Mouse (Mus musculus) liver, embryonic 11.5 days (tissue): ENCODE measurements around the gene Avpr1b. TPM values are rescaled to one million over a fixed set of nuclear protein-coding genes. Genes with fewer than 3 reads are reported as not detected.
"Not testable (repeated sequence)": the region's sequence is repeated elsewhere in the genome, so short reads cannot be mapped to it uniquely, and the experiment has no call there.

Source experiments
- ATAC-seq: fragments of 200-750 bp; cut with Nextera tagmentation; replicated peaks from 2 replicates; pipeline ENCODE4 v1.8.0; 2017; ENCODE audit warnings: moderate number of reproducible peaks, mild to moderate bottlenecking, moderate TSS enrichment, moderate library complexity; ENCODE audit not compliant: low FRiP score
- DNase-seq: peaks from one replicate; pipeline ENCODE4 v3.0.0-alpha.2; 2017; ENCODE audit warnings: low spot score
- H3K27ac ChIP-seq: fragments of 300-500 bp; sonication (generic); 2 replicates; pipeline ENCODE4 v1.5.1; 2014; ENCODE audit warnings: mild to moderate bottlenecking, low read depth, low read length, control low read depth
- H3K27me3 ChIP-seq: fragments of 300-500 bp; sonication (generic); replicated peaks from 2 replicates; pipeline ENCODE4 v1.6.1; 2014; ENCODE audit warnings: low read length, mixed read lengths; ENCODE audit not compliant: control insufficient read depth, insufficient read depth
- H3K36me3 ChIP-seq: fragments of 300-500 bp; sonication (generic); 2 replicates; pipeline ENCODE4 v1.6.1; 2014; ENCODE audit warnings: mild to moderate bottlenecking, low read length, moderate library complexity, mixed read lengths; ENCODE audit not compliant: control insufficient read depth, insufficient read depth
- H3K4me1 ChIP-seq: fragments of 300-500 bp; sonication (generic); replicated peaks from 2 replicates; pipeline ENCODE4 v1.6.1; 2014; ENCODE audit warnings: low read length, mixed read lengths; ENCODE audit not compliant: control insufficient read depth, insufficient read depth
- H3K4me2 ChIP-seq: fragments of 300-500 bp; sonication (generic); 2 replicates; pipeline ENCODE4 v1.6.1; 2014; ENCODE audit warnings: mild to moderate bottlenecking, control low read depth, moderate library complexity
- H3K4me3 ChIP-seq: fragments of 300-500 bp; sonication (generic); 2 replicates; pipeline ENCODE4 v1.5.1; 2014; ENCODE audit warnings: low read depth, low read length, control low read depth
- H3K9ac ChIP-seq: fragments of 300-500 bp; sonication (generic); 2 replicates; pipeline ENCODE4 v1.6.1; 2014; ENCODE audit warnings: low read depth, low read length, control low read depth
- H3K9me3 ChIP-seq: fragments of 300-500 bp; sonication (generic); 2 replicates; pipeline ENCODE4 v1.6.1; 2016; ENCODE audit warnings: low read length, inconsistent platforms, mixed read lengths; ENCODE audit not compliant: control insufficient read depth
- WGBS: fragments of 180-500 bp; shearing (Covaris S2); extraction: QIAGEN DNeasy Blood & Tissue Kit; methylation state at CpG from one replicate; pipeline ENCODE4 v1.1.7; 2014; 5-methylcytosine and 5-hydroxymethylcytosine counted together
- polyA plus RNA-seq: library from polyadenylated mRNA; unstranded; fragments of >200 nt; fragmentation: Nextera tagmentation; extraction: Ambion mirVana; gene quantifications from 2 replicates; pipeline ENCODE4 v1.2.1, GENCODE M21; 2014

The Avpr1b gene
- polyA plus RNA-seq, 1 experiment from 2014 or later: not detected

- Histone ChIP-seq H3K9ac (no peak overlapping the region), H3K27me3 (no peaks in the 10 kb centered on the region), H3K36me3 (no peaks in the 10 kb centered on the region), H3K27ac (no peak overlapping the region), H3K4me3 (no peak overlapping the region), H3K4me1 (no peaks in the 10 kb centered on the region), H3K4me2 (no peak overlapping the region), H3K9me3 (no peaks in the 10 kb centered on the region)
- DNase-seq (no peak), ATAC-seq (no peak)
- WGBS: 84% methylated on average over 6 of the region's 6 CpGs
Observed at GRCm38 (mm10) chr1:131626200-131626599, 27.2 kb downstream of the Avpr1b start.

- ATAC-seq, H3K36me3 ChIP-seq, H3K4me2 ChIP-seq, H3K9ac ChIP-seq, H3K4me1 ChIP-seq, H3K27ac ChIP-seq, DNase-seq, H3K27me3 ChIP-seq, H3K4me3 ChIP-seq, H3K9me3 ChIP-seq: not testable (repeated sequence)
- 84% methylated on average over 6 of the region's 6 CpGs for WGBS
Observed at GRCm38 (mm10) chr1:131632216-131632615, 33.2 kb downstream of the Avpr1b start.

- Histone ChIP-seq H3K9me3 (no peaks in the 10 kb centered on the region), H3K36me3 (no peaks in the 10 kb centered on the region), H3K4me2 (no peak overlapping the region), H3K27me3 (no peaks in the 10 kb centered on the region), H3K4me3 (no peak overlapping the region), H3K4me1 (peaks cover 6% of the 10 kb centered on the region; the same call in 1 of the 2 replicates), H3K9ac (no peak overlapping the region), H3K27ac (no peak overlapping the region)
- DNase-seq (no peak), ATAC-seq (no peak)
Observed at GRCm38 (mm10) chr1:131634495-131634894, 35.5 kb downstream of the Avpr1b start.

- DNase-seq: peak; percentile 46
- Histone ChIP-seq H3K27ac (peak within 1 kb of the TSS; percentile 75), H3K9ac (peak within 1 kb of the TSS; percentile 48), H3K36me3 (no peaks in the 10 kb centered on the region), H3K4me3 (peak within 1 kb of the TSS; percentile 45), H3K4me1 (peaks cover 6% of the 10 kb centered on the region; the same call in 1 of the 2 replicates), H3K27me3 (no peaks in the 10 kb centered on the region), H3K9me3 (no peaks in the 10 kb centered on the region), H3K4me2 (peak within 1 kb of the TSS; percentile 54)
- peak; percentile 97 for ATAC-seq
- WGBS: 31% methylated on average over 9 of the region's 9 CpGs
Observed at GRCm38 (mm10) chr1:131637791-131638540, 38.9 kb downstream of the Avpr1b start, which contains the start of gene Ctse. Ctse (plus strand) TSS chr1:131638306.

GRCm38 (mm10) chr1:131638541-131639421 is 39.7 kb downstream of the Avpr1b start:
- Histone ChIP-seq H3K4me3 (peak overlapping the region; percentile 45), H3K36me3 (no peaks in the 10 kb centered on the region), H3K9ac (peak overlapping the region; percentile 48), H3K4me1 (peaks cover 6% of the 10 kb centered on the region; the same call in 1 of the 2 replicates), H3K27me3 (no peaks in the 10 kb centered on the region), H3K27ac (peak overlapping the region; percentile 75), H3K9me3 (no peaks in the 10 kb centered on the region), H3K4me2 (peak overlapping the region; percentile 54)
- ATAC-seq: peak; percentile 45; the same call in 1 of the 2 replicates
- 61% methylated on average over 9 of the region's 9 CpGs for WGBS
- DNase-seq: no peak

GRCm38 (mm10) chr1:131640062-131640461 is 41.0 kb downstream of the Avpr1b start:
- ATAC-seq: no peak
- 86% methylated on average over 4 of the region's 4 CpGs for WGBS
- H3K36me3 ChIP-seq: no peaks in the 10 kb centered on the region
- H3K27ac ChIP-seq: no peak overlapping the region
- peaks cover 6% of the 10 kb centered on the region; the same call in 1 of the 2 replicates for H3K4me1 ChIP-seq
- no peaks in the 10 kb centered on the region for H3K9me3 ChIP-seq
- no peaks in the 10 kb centered on the region for H3K27me3 ChIP-seq
- H3K9ac ChIP-seq: no peak overlapping the region
- no peak overlapping the region for H3K4me3 ChIP-seq
- DNase-seq: no peak
- no peak overlapping the region for H3K4me2 ChIP-seq

GRCm38 (mm10) chr1:131641565-131641964 is 42.5 kb downstream of the Avpr1b start:
- Histone ChIP-seq H3K27ac (no peak overlapping the region), H3K27me3 (no peaks in the 10 kb centered on the region), H3K9ac (no peak overlapping the region), H3K36me3 (no peaks in the 10 kb centered on the region), H3K4me2 (no peak overlapping the region), H3K9me3 (no peaks in the 10 kb centered on the region), H3K4me1 (peaks cover 6% of the 10 kb centered on the region; the same call in 1 of the 2 replicates), H3K4me3 (no peak overlapping the region)
- WGBS: 94% methylated on average over 13 of the region's 13 CpGs
- no peak for ATAC-seq
- DNase-seq: no peak

- Histone ChIP-seq H3K36me3 (no peaks in the 10 kb centered on the region), H3K9me3 (no peaks in the 10 kb centered on the region), H3K27ac (no peak overlapping the region), H3K9ac (no peak overlapping the region), H3K4me2 (no peak overlapping the region), H3K4me3 (no peak overlapping the region), H3K4me1 (peaks cover 6% of the 10 kb centered on the region; the same call in 1 of the 2 replicates), H3K27me3 (no peaks in the 10 kb centered on the region)
- DNase-seq: no peak
- no peak for ATAC-seq
- 75% methylated on average over 2 of the region's 2 CpGs for WGBS
Observed at GRCm38 (mm10) chr1:131642251-131642650, 43.2 kb downstream of the Avpr1b start.
